Mouse (Mus musculus) limb, embryonic 12.5 days (tissue): ENCODE results near the gene Rpl6. TPM values are rescaled to one million over a fixed set of nuclear protein-coding genes. Genes with fewer than 3 reads are reported as not detected.

Experiments used
- ATAC-seq: fragments of 200-750 bp; cut with Nextera tagmentation; 2 replicates; pipeline ENCODE4 v1.8.0; 2017; ENCODE audit warnings: low read depth, moderate TSS enrichment; ENCODE audit not compliant: insufficient number of reproducible peaks, insufficient read depth, low FRiP score, low TSS enrichment
- H3K27ac ChIP-seq: fragments of 300-500 bp; sonication (generic); 2 replicates; pipeline ENCODE4 v1.5.1; 2016; ENCODE audit warnings: mild to moderate bottlenecking, moderate library complexity
- H3K27me3 ChIP-seq: fragments of 300-500 bp; sonication (generic); 2 replicates; pipeline ENCODE4 v1.6.1; 2016; ENCODE audit warnings: mild to moderate bottlenecking, moderate library complexity
- H3K36me3 ChIP-seq: fragments of 300-500 bp; sonication (generic); 2 replicates; pipeline ENCODE4 v1.6.1; 2016; ENCODE audit warnings: mild to moderate bottlenecking, moderate library complexity
- H3K4me1 ChIP-seq: fragments of 300-500 bp; sonication (generic); replicated peaks from 2 replicates; pipeline ENCODE4 v1.6.1; 2016
- H3K4me2 ChIP-seq: fragments of 300-500 bp; sonication (generic); 2 replicates; pipeline ENCODE4 v1.6.1; 2016; ENCODE audit warnings: mild to moderate bottlenecking, moderate library complexity
- H3K4me3 ChIP-seq: fragments of 300-500 bp; sonication (generic); replicated peaks from 2 replicates; pipeline ENCODE4 v1.5.1; 2016; ENCODE audit warnings: mild to moderate bottlenecking
- H3K9ac ChIP-seq: fragments of 300-500 bp; sonication (generic); replicated peaks from 2 replicates; pipeline ENCODE4 v1.6.1; 2016; ENCODE audit warnings: mild to moderate bottlenecking, moderate library complexity
- H3K9me3 ChIP-seq: fragments of 300-500 bp; sonication (generic); 2 replicates; pipeline ENCODE4 v1.6.1; 2016; ENCODE audit warnings: mild to moderate bottlenecking, moderate library complexity
- WGBS: fragments of 180-500 bp; shearing (Covaris S2); methylation state at CpG from one replicate; pipeline ENCODE4 v1.1.7; 2016; 5-methylcytosine and 5-hydroxymethylcytosine counted together
- polyA plus RNA-seq: library from polyadenylated mRNA; unstranded; fragments of >200 nt; fragmentation: Nextera tagmentation; extraction: Ambion mirVana; gene quantifications from 2 replicates; pipeline ENCODE4 v1.2.1, GENCODE M21; 2016

The Rpl6 gene
- polyA plus RNA-seq, 1 experiment from 2014 or later, result 637 TPM

DNA sequence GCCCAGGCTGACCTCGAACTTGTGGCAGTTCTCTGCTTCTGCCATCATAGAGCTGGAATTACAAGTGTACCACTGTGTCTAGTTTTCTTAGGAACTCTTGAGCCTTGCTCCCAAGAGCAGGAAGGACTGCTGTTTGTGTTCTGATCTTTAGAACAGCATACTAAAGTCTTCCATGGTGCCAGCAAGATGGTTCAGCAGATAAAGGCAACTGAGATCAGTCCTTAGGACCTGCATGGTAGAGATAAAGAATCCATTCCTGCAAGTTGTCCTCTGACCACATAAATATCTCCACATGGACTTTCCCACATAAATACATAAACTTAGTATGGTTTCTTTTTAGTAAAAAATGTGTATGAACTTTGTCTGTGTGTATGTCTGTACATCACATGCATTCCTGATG is 38.4 kb downstream of the Rpl6 start:
- WGBS, result 90% methylated on average over 1 of the region's 1 CpGs
- H3K9me3 ChIP-seq, result no peaks in the 10 kb centered on the region
- H3K9ac ChIP-seq, result no peak overlapping the region
- no peak overlapping the region for H3K4me3 ChIP-seq
- no peaks in the 10 kb centered on the region for H3K4me1 ChIP-seq
- no peaks in the 10 kb centered on the region for H3K27me3 ChIP-seq
- H3K36me3 ChIP-seq, result no peaks in the 10 kb centered on the region
- ATAC-seq, result no peak
- no peak overlapping the region for H3K4me2 ChIP-seq
- H3K27ac ChIP-seq, result no peak overlapping the region

- WGBS, result 93% methylated on average over 1 of the region's 1 CpGs
- no peak overlapping the region for H3K27ac ChIP-seq
- no peak overlapping the region for H3K4me3 ChIP-seq
These were observed 39.5 kb downstream of the Rpl6 start for GRCm38 (mm10) chr5:121243676-121244364.

DNA sequence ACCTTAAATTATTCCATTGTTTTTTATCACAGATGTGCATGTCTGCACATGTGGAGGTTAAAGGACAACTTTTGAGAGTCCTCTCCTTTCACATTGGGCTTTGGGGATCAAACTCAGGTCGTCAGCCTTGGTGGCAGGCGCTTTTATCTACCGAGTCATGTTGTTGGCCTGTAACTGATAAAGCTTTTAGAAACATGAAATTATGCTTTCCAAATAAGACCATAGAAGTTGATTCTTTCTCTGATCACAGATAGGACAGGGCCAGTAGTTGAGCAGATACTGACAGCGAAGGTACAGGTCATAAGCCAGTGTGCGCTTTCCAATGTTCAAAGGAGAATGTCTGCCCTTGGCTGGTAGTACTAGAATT is 40.1 kb downstream of the Rpl6 start:
- Histone ChIP-seq H3K4me2 (no peak overlapping the region), H3K27ac (no peak overlapping the region), H3K9me3 (no peaks in the 10 kb centered on the region), H3K4me1 (no peaks in the 10 kb centered on the region), H3K27me3 (no peaks in the 10 kb centered on the region), H3K4me3 (no peak overlapping the region), H3K9ac (no peak overlapping the region), H3K36me3 (no peaks in the 10 kb centered on the region)
- 93% methylated on average over 5 of the region's 5 CpGs for WGBS
- ATAC-seq, result no peak

More at GRCm38 (mm10) chr5:121243676-121244364, 39.5 kb downstream of the Rpl6 start:
- Histone ChIP-seq H3K9me3 (no peaks in the 10 kb centered on the region), H3K36me3 (no peaks in the 10 kb centered on the region), H3K4me2 (no peak overlapping the region), H3K27me3 (no peaks in the 10 kb centered on the region), H3K9ac (no peak overlapping the region), H3K4me1 (no peaks in the 10 kb centered on the region)
- ATAC-seq, result no peak

- H3K4me2 ChIP-seq, result no peak overlapping the region
- no peak overlapping the region for H3K4me3 ChIP-seq
- H3K36me3 ChIP-seq, result no peaks in the 10 kb centered on the region
- no peaks in the 10 kb centered on the region for H3K9me3 ChIP-seq
- H3K9ac ChIP-seq, result no peak overlapping the region
- H3K27ac ChIP-seq, result no peak overlapping the region
- no peak for ATAC-seq
- H3K27me3 ChIP-seq, result no peaks in the 10 kb centered on the region
- H3K4me1 ChIP-seq, result no peaks in the 10 kb centered on the region
- WGBS, result 85% methylated on average over 7 of the region's 7 CpGs
These were observed 40.9 kb downstream of the Rpl6 start for GRCm38 (mm10) chr5:121245201-121245600.

GRCm38 (mm10) chr5:121248766-121249394 is 44.6 kb downstream of the Rpl6 start:
- Histone ChIP-seq H3K27me3 (no peaks in the 10 kb centered on the region), H3K27ac (no peak overlapping the region), H3K9me3 (no peaks in the 10 kb centered on the region), H3K9ac (no peak overlapping the region), H3K4me3 (no peak overlapping the region), H3K36me3 (peaks cover 5% of the 10 kb centered on the region), H3K4me2 (no peak overlapping the region), H3K4me1 (no peaks in the 10 kb centered on the region)
- WGBS, result 70% methylated on average over 3 of the region's 3 CpGs
- ATAC-seq, result no peak

DNA sequence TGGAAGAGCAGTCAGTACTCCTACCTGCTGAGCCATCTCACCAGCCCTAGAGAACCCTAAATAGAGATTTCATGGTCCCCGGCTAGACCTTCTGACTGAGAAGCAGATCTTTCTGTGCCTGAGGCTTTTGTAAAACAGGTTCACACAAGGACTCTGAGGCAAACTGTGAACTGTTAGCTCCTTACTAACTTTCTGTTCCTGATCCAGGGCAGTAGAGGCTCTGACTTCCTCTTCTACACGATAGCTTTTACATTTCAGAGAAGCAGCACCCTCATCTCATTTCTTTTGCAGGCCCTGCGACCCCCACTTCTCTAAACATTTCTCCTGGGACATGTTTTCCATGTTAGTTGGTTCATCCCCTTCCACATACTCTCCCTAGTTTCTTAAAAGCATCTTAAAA is 45.4 kb downstream of the Rpl6 start:
- Histone ChIP-seq H3K9me3 (no peaks in the 10 kb centered on the region), H3K4me1 (no peaks in the 10 kb centered on the region), H3K36me3 (peaks cover 13% of the 10 kb centered on the region), H3K4me3 (no peak overlapping the region), H3K9ac (no peak overlapping the region), H3K27ac (no peak overlapping the region), H3K4me2 (no peak overlapping the region), H3K27me3 (no peaks in the 10 kb centered on the region)
- no peak for ATAC-seq
- WGBS, result 87% methylated on average over 3 of the region's 3 CpGs

- H3K36me3 ChIP-seq, result peaks cover 29% of the 10 kb centered on the region
- no peaks in the 10 kb centered on the region for H3K4me1 ChIP-seq
- no peaks in the 10 kb centered on the region for H3K27me3 ChIP-seq
- no peak overlapping the region for H3K4me3 ChIP-seq
- 59% methylated on average over 8 of the region's 8 CpGs for WGBS
- no peak overlapping the region for H3K27ac ChIP-seq
- no peak overlapping the region for H3K9ac ChIP-seq
- ATAC-seq, result no peak
- H3K9me3 ChIP-seq, result no peaks in the 10 kb centered on the region
- no peak overlapping the region for H3K4me2 ChIP-seq
These were observed 47.5 kb downstream of the Rpl6 start for GRCm38 (mm10) chr5:121251813-121252212.

- no peaks in the 10 kb centered on the region for H3K9me3 ChIP-seq
These were observed 49.7 kb downstream of the Rpl6 start for GRCm38 (mm10) chr5:121253816-121254497.

GRCm38 (mm10) chr5:121254977-121255376 is 50.7 kb downstream of the Rpl6 start:
- H3K4me1 ChIP-seq, result no peaks in the 10 kb centered on the region
- no peak overlapping the region for H3K27ac ChIP-seq
- no peak overlapping the region for H3K4me3 ChIP-seq
- H3K9ac ChIP-seq, result no peak overlapping the region
- no peaks in the 10 kb centered on the region for H3K27me3 ChIP-seq
- ATAC-seq, result no peak
- 84% methylated on average over 7 of the region's 7 CpGs for WGBS
- H3K4me2 ChIP-seq, result no peak overlapping the region
- H3K9me3 ChIP-seq, result no peaks in the 10 kb centered on the region
- H3K36me3 ChIP-seq, result peaks cover 47% of the 10 kb centered on the region

More at GRCm38 (mm10) chr5:121253816-121254497, 49.7 kb downstream of the Rpl6 start:
- Histone ChIP-seq H3K36me3 (peaks cover 47% of the 10 kb centered on the region), H3K4me3 (no peak overlapping the region), H3K4me2 (no peak overlapping the region), H3K4me1 (no peaks in the 10 kb centered on the region), H3K27me3 (no peaks in the 10 kb centered on the region), H3K27ac (no peak overlapping the region), H3K9ac (no peak overlapping the region)
- ATAC-seq, result no peak
- WGBS, result 89% methylated on average over 18 of the region's 18 CpGs
